Mouse (Mus musculus): Measurements from ENCODE around the gene Atp6v0e2. TPM values are rescaled to one million over a fixed set of nuclear protein-coding genes. Genes with fewer than 3 reads are reported as not detected.

The Atp6v0e2 gene
- polyA plus RNA-seq, 1 experiment from 2014 or later = 22.8 TPM

- no peaks in the 10 kb centered on the region for H3K36me3 ChIP-seq (ENCODE audit: control insufficient read depth, insufficient read depth, low read length)
- H3K4me3 ChIP-seq (ENCODE audit: control insufficient read depth in 1 of 2, insufficient read depth in 1 of 2, low read depth in 1 of 2, low read length in 2 of 2) = no peak overlapping the region
- H3K27ac ChIP-seq (replicated peaks in 1 of 2; ENCODE audit: control insufficient read depth in 1 of 2, insufficient read depth in 1 of 2, low read depth in 2 of 2, low read length in 2 of 2) = no peak overlapping the region
- WGBS = 38% methylated on average over 3 of the region's 3 CpGs
- peaks cover 8 to 9% of the 10 kb centered on the region in 2 experiments; a peak in 3 of 4 replicates for H3K4me1 ChIP-seq (ENCODE audit: control insufficient read depth in 2 of 2, insufficient read depth in 2 of 2, low read length in 2 of 2)
- H3K27me3 ChIP-seq (ENCODE audit: control insufficient read depth, insufficient read depth, low read length) = no peaks in the 10 kb centered on the region
- H3K9ac ChIP-seq (ENCODE audit: low read length) = no peak overlapping the region
- H3K4me2 ChIP-seq (ENCODE audit: low read length) = no peak overlapping the region
- no peak for ATAC-seq (ENCODE audit: insufficient number of reproducible peaks, insufficient read depth, low FRiP score, low read depth)
- H3K9me3 ChIP-seq (ENCODE audit: control insufficient read depth, low read length) = no peaks in the 10 kb centered on the region
Observed at GRCm38 (mm10) chr6:48540721-48541120, 3.3 kb downstream of the Atp6v0e2 start.

GRCm38 (mm10) chr6:48541560-48542450 lies 4.4 kb downstream of the Atp6v0e2 start:
- Histone ChIP-seq H3K36me3 (ENCODE audit: control insufficient read depth, insufficient read depth, low read length) (no peaks in the 10 kb centered on the region), H3K9ac (ENCODE audit: low read length) (no peak overlapping the region), H3K9me3 (ENCODE audit: control insufficient read depth, low read length) (no peaks in the 10 kb centered on the region), H3K4me3 (ENCODE audit: control insufficient read depth in 1 of 2, insufficient read depth in 1 of 2, low read depth in 1 of 2, low read length in 2 of 2) (no peak overlapping the region), H3K27ac (replicated peaks in 1 of 2; ENCODE audit: control insufficient read depth in 1 of 2, insufficient read depth in 1 of 2, low read depth in 2 of 2, low read length in 2 of 2) (no peak overlapping the region), H3K4me1 (ENCODE audit: control insufficient read depth in 2 of 2, insufficient read depth in 2 of 2, low read length in 2 of 2) (peaks cover 7 to 9% of the 10 kb centered on the region in 2 experiments; a peak in 3 of 4 replicates), H3K27me3 (ENCODE audit: control insufficient read depth, insufficient read depth, low read length) (no peaks in the 10 kb centered on the region), H3K4me2 (ENCODE audit: low read length) (no peak overlapping the region)
- WGBS = 43% methylated on average over 7 of the region's 7 CpGs
- ATAC-seq (ENCODE audit: insufficient number of reproducible peaks, insufficient read depth, low FRiP score, low read depth) = no peak

GRCm38 (mm10) chr6:48542631-48543030 lies 5.2 kb downstream of the Atp6v0e2 start:
- H3K4me1 ChIP-seq (ENCODE audit: control insufficient read depth in 2 of 2, insufficient read depth in 2 of 2, low read length in 2 of 2) = peaks cover 2 to 3% of the 10 kb centered on the region in 2 experiments; a peak in 1 of 4 replicates
- no peak for ATAC-seq (ENCODE audit: insufficient number of reproducible peaks, insufficient read depth, low FRiP score, low read depth)

GRCm38 (mm10) chr6:48545251-48545650 lies 7.8 kb downstream of the Atp6v0e2 start:
- Histone ChIP-seq H3K36me3 (ENCODE audit: control insufficient read depth, insufficient read depth, low read length) (no peaks in the 10 kb centered on the region), H3K9ac (ENCODE audit: low read length) (no peak overlapping the region), H3K4me1 (ENCODE audit: control insufficient read depth in 2 of 2, insufficient read depth in 2 of 2, low read length in 2 of 2) (peaks cover 0 to 2% of the 10 kb centered on the region in 2 experiments; a peak in 1 of 4 replicates), H3K27me3 (ENCODE audit: control insufficient read depth, insufficient read depth, low read length) (no peaks in the 10 kb centered on the region), H3K4me3 (ENCODE audit: control insufficient read depth in 1 of 2, insufficient read depth in 1 of 2, low read depth in 1 of 2, low read length in 2 of 2) (no peak overlapping the region), H3K4me2 (ENCODE audit: low read length) (no peak overlapping the region), H3K9me3 (ENCODE audit: control insufficient read depth, low read length) (no peaks in the 10 kb centered on the region), H3K27ac (replicated peaks in 1 of 2; ENCODE audit: control insufficient read depth in 1 of 2, insufficient read depth in 1 of 2, low read depth in 2 of 2, low read length in 2 of 2) (no peak overlapping the region)
- 60% methylated on average over 5 of the region's 5 CpGs for WGBS
- no peak for ATAC-seq (ENCODE audit: insufficient number of reproducible peaks, insufficient read depth, low FRiP score, low read depth)

More at GRCm38 (mm10) chr6:48542631-48543030, 5.2 kb downstream of the Atp6v0e2 start:
- Histone ChIP-seq H3K4me3 (ENCODE audit: control insufficient read depth in 1 of 2, insufficient read depth in 1 of 2, low read depth in 1 of 2, low read length in 2 of 2) (no peak overlapping the region), H3K9me3 (ENCODE audit: control insufficient read depth, low read length) (no peaks in the 10 kb centered on the region), H3K27me3 (ENCODE audit: control insufficient read depth, insufficient read depth, low read length) (no peaks in the 10 kb centered on the region), H3K36me3 (ENCODE audit: control insufficient read depth, insufficient read depth, low read length) (no peaks in the 10 kb centered on the region), H3K4me2 (ENCODE audit: low read length) (no peak overlapping the region), H3K9ac (ENCODE audit: low read length) (no peak overlapping the region), H3K27ac (replicated peaks in 1 of 2; ENCODE audit: control insufficient read depth in 1 of 2, insufficient read depth in 1 of 2, low read depth in 2 of 2, low read length in 2 of 2) (no peak overlapping the region)
- WGBS = 80% methylated on average over 3 of the region's 3 CpGs

- no peaks in the 10 kb centered on the region for H3K27me3 ChIP-seq (ENCODE audit: control insufficient read depth, insufficient read depth, low read length)
- no peak overlapping the region for H3K4me3 ChIP-seq (ENCODE audit: control insufficient read depth in 1 of 2, insufficient read depth in 1 of 2, low read depth in 1 of 2, low read length in 2 of 2)
- no peak overlapping the region for H3K4me2 ChIP-seq (ENCODE audit: low read length)
- H3K27ac ChIP-seq (replicated peaks in 1 of 2; ENCODE audit: control insufficient read depth in 1 of 2, insufficient read depth in 1 of 2, low read depth in 2 of 2, low read length in 2 of 2) = no peak overlapping the region
- H3K9me3 ChIP-seq (ENCODE audit: control insufficient read depth, low read length) = no peaks in the 10 kb centered on the region
- H3K4me1 ChIP-seq (ENCODE audit: control insufficient read depth in 2 of 2, insufficient read depth in 2 of 2, low read length in 2 of 2) = peaks cover 0 to 2% of the 10 kb centered on the region in 2 experiments; a peak in 1 of 4 replicates
- WGBS = 21% methylated on average over 1 of the region's 1 CpGs
- no peak for ATAC-seq (ENCODE audit: insufficient number of reproducible peaks, insufficient read depth, low FRiP score, low read depth)
- no peaks in the 10 kb centered on the region for H3K36me3 ChIP-seq (ENCODE audit: control insufficient read depth, insufficient read depth, low read length)
- H3K9ac ChIP-seq (ENCODE audit: low read length) = no peak overlapping the region
Observed at GRCm38 (mm10) chr6:48546271-48546670, 8.9 kb downstream of the Atp6v0e2 start.

GRCm38 (mm10) chr6:48546858-48547257 lies 9.4 kb downstream of the Atp6v0e2 start:
- Histone ChIP-seq H3K27ac (replicated peaks in 1 of 2; ENCODE audit: control insufficient read depth in 1 of 2, insufficient read depth in 1 of 2, low read depth in 2 of 2, low read length in 2 of 2) (no peak overlapping the region), H3K36me3 (ENCODE audit: control insufficient read depth, insufficient read depth, low read length) (no peaks in the 10 kb centered on the region), H3K9ac (ENCODE audit: low read length) (no peak overlapping the region), H3K27me3 (ENCODE audit: control insufficient read depth, insufficient read depth, low read length) (no peaks in the 10 kb centered on the region), H3K9me3 (ENCODE audit: control insufficient read depth, low read length) (no peaks in the 10 kb centered on the region), H3K4me3 (ENCODE audit: control insufficient read depth in 1 of 2, insufficient read depth in 1 of 2, low read depth in 1 of 2, low read length in 2 of 2) (no peak overlapping the region), H3K4me2 (ENCODE audit: low read length) (no peak overlapping the region), H3K4me1 (ENCODE audit: control insufficient read depth in 2 of 2, insufficient read depth in 2 of 2, low read length in 2 of 2) (peaks cover 0 to under 1% of the 10 kb centered on the region in 2 experiments; a peak in 1 of 4 replicates)
- no peak for ATAC-seq (ENCODE audit: insufficient number of reproducible peaks, insufficient read depth, low FRiP score, low read depth)
- WGBS = 57% methylated on average over 4 of the region's 4 CpGs

- no peak overlapping the region for H3K27ac ChIP-seq (replicated peaks in 1 of 2; ENCODE audit: control insufficient read depth in 1 of 2, insufficient read depth in 1 of 2, low read depth in 2 of 2, low read length in 2 of 2)
- H3K27me3 ChIP-seq (ENCODE audit: control insufficient read depth, insufficient read depth, low read length) = no peaks in the 10 kb centered on the region
- ATAC-seq (ENCODE audit: insufficient number of reproducible peaks, insufficient read depth, low FRiP score, low read depth) = no peak
- H3K4me1 ChIP-seq (ENCODE audit: control insufficient read depth in 2 of 2, insufficient read depth in 2 of 2, low read length in 2 of 2) = no peaks in the 10 kb centered on the region
- no peak overlapping the region for H3K9ac ChIP-seq (ENCODE audit: low read length)
- no peaks in the 10 kb centered on the region for H3K36me3 ChIP-seq (ENCODE audit: control insufficient read depth, insufficient read depth, low read length)
- H3K4me3 ChIP-seq (ENCODE audit: control insufficient read depth in 1 of 2, insufficient read depth in 1 of 2, low read depth in 1 of 2, low read length in 2 of 2) = no peak overlapping the region
- H3K4me2 ChIP-seq (ENCODE audit: low read length) = no peak overlapping the region
- 78% methylated on average over 6 of the region's 6 CpGs for WGBS
- H3K9me3 ChIP-seq (ENCODE audit: control insufficient read depth, low read length) = no peaks in the 10 kb centered on the region
Observed at GRCm38 (mm10) chr6:48548314-48548713, 10.9 kb downstream of the Atp6v0e2 start.
